Mouse (Mus musculus) hindbrain, embryonic 15.5 days (tissue): ENCODE data around the gene Ear14. TPM values are rescaled to one million over a fixed set of nuclear protein-coding genes. Genes with fewer than 3 reads are reported as not detected.
"Not testable (repeated sequence)": the region's sequence is repeated elsewhere in the genome, so short reads cannot be mapped to it uniquely, and the experiment has no call there.

Source experiments
- ATAC-seq: fragments of 200-750 bp; cut with Nextera tagmentation; 2 replicates; pipeline ENCODE4 v1.8.0; 2017; ENCODE audit warnings: low read depth, moderate number of reproducible peaks, moderate TSS enrichment; ENCODE audit not compliant: low FRiP score
- H3K27ac ChIP-seq: fragments of 300-500 bp; sonication (generic); replicated peaks from 2 replicates; pipeline ENCODE4 v1.5.1; 2015; ENCODE audit warnings: mild to moderate bottlenecking, inconsistent platforms
- H3K27me3 ChIP-seq: fragments of 300-500 bp; sonication (generic); 2 replicates; pipeline ENCODE4 v1.6.1; 2015; ENCODE audit warnings: control low read depth, inconsistent platforms
- H3K36me3 ChIP-seq: fragments of 300-500 bp; sonication (generic); 2 replicates; pipeline ENCODE4 v1.6.1; 2015; ENCODE audit warnings: control low read depth, inconsistent platforms
- H3K4me1 ChIP-seq: fragments of 300-500 bp; sonication (generic); replicated peaks from 2 replicates; pipeline ENCODE4 v1.6.1; 2015; ENCODE audit warnings: control low read depth, inconsistent platforms
- H3K4me2 ChIP-seq: fragments of 300-500 bp; sonication (generic); 2 replicates; pipeline ENCODE4 v1.6.1; 2015; ENCODE audit warnings: moderate library complexity, mild to moderate bottlenecking, inconsistent platforms
- H3K4me3 ChIP-seq: fragments of 300-500 bp; sonication (generic); 2 replicates; pipeline ENCODE4 v1.5.1; 2015; ENCODE audit warnings: mild to moderate bottlenecking, inconsistent platforms
- H3K9ac ChIP-seq: fragments of 300-500 bp; sonication (generic); 2 replicates; pipeline ENCODE4 v1.6.1; 2015; ENCODE audit warnings: inconsistent platforms
- H3K9me3 ChIP-seq: fragments of 300-500 bp; sonication (generic); 2 replicates; pipeline ENCODE4 v1.6.1; 2016; ENCODE audit warnings: control low read depth, inconsistent platforms
- WGBS: fragments of 180-500 bp; shearing (Covaris S2); methylation state at CpG from one replicate; pipeline ENCODE4 v1.1.7; 2015; 5-methylcytosine and 5-hydroxymethylcytosine counted together
- polyA plus RNA-seq: library from polyadenylated mRNA; unstranded; fragments of >200 nt; fragmentation: Nextera tagmentation; extraction: Ambion mirVana; gene quantifications from 2 replicates; pipeline ENCODE4 v1.2.1, GENCODE M21; 2015

Ear14 gene
- polyA plus RNA-seq, 1 experiment from 2014 or later, result not detected

- no peaks in the 10 kb centered on the region for H3K9me3 ChIP-seq
- 94% methylated on average over 4 of the region's 4 CpGs for WGBS
- no peak overlapping the region for H3K9ac ChIP-seq
- H3K36me3 ChIP-seq, result no peaks in the 10 kb centered on the region
- no peaks in the 10 kb centered on the region for H3K27me3 ChIP-seq
- no peak for ATAC-seq
- H3K4me1 ChIP-seq, result no peaks in the 10 kb centered on the region
- no peak overlapping the region for H3K27ac ChIP-seq
- no peak overlapping the region for H3K4me3 ChIP-seq
- no peak overlapping the region for H3K4me2 ChIP-seq
These were observed 7.5 kb upstream of the Ear14 start for GRCm38 (mm10) chr14:51195681-51196080.

GRCm38 (mm10) chr14:51199098-51200023, 3.8 kb upstream of the Ear14 start, which contains the start of gene Ang2:
Gene Ang2 (minus strand): TSS chr14:51199148.
- WGBS, result 83% methylated on average over 5 of the region's 5 CpGs
- ATAC-seq, result no peak

GRCm38 (mm10) chr14:51200054-51200453, 3.1 kb upstream of the Ear14 start:
- no peak for ATAC-seq
- no peaks in the 10 kb centered on the region for H3K9me3 ChIP-seq
- no peaks in the 10 kb centered on the region for H3K4me1 ChIP-seq

More at GRCm38 (mm10) chr14:51199098-51200023, 3.8 kb upstream of the Ear14 start, which contains the start of gene Ang2:
- no peak within 1 kb of the TSS for H3K4me2 ChIP-seq
- no peaks in the 10 kb centered on the region for H3K36me3 ChIP-seq
- no peak within 1 kb of the TSS for H3K27ac ChIP-seq
- no peaks in the 10 kb centered on the region for H3K9me3 ChIP-seq
- H3K9ac ChIP-seq, result no peak within 1 kb of the TSS
- no peaks in the 10 kb centered on the region for H3K27me3 ChIP-seq
- H3K4me3 ChIP-seq, result no peak within 1 kb of the TSS
- H3K4me1 ChIP-seq, result no peaks in the 10 kb centered on the region

GRCm38 (mm10) chr14:51200466-51200865, 2.7 kb upstream of the Ear14 start:
- 93% methylated on average over 2 of the region's 2 CpGs for WGBS
- no peak for ATAC-seq
- H3K4me1 ChIP-seq, result no peaks in the 10 kb centered on the region
- H3K4me2 ChIP-seq, result no peak overlapping the region
- H3K9me3 ChIP-seq, result no peaks in the 10 kb centered on the region
- H3K4me3 ChIP-seq, result no peak overlapping the region
- H3K27ac ChIP-seq, result no peak overlapping the region
- no peaks in the 10 kb centered on the region for H3K27me3 ChIP-seq
- H3K36me3 ChIP-seq, result no peaks in the 10 kb centered on the region
- H3K9ac ChIP-seq, result no peak overlapping the region

More at GRCm38 (mm10) chr14:51200054-51200453, 3.1 kb upstream of the Ear14 start:
- no peaks in the 10 kb centered on the region for H3K36me3 ChIP-seq
- no peak overlapping the region for H3K4me2 ChIP-seq
- 87% methylated on average over 2 of the region's 2 CpGs for WGBS
- no peak overlapping the region for H3K4me3 ChIP-seq
- H3K9ac ChIP-seq, result no peak overlapping the region
- H3K27ac ChIP-seq, result no peak overlapping the region
- no peaks in the 10 kb centered on the region for H3K27me3 ChIP-seq

GRCm38 (mm10) chr14:51220075-51220474, 16.9 kb downstream of the Ear14 start:
- H3K9ac ChIP-seq, H3K27ac ChIP-seq, H3K27me3 ChIP-seq, H3K4me1 ChIP-seq, H3K4me3 ChIP-seq, ATAC-seq, H3K9me3 ChIP-seq, H3K4me2 ChIP-seq, H3K36me3 ChIP-seq: not testable (repeated sequence)
- WGBS, result 93% methylated on average over 3 of the region's 3 CpGs

- not testable (repeated sequence) for H3K4me2 ChIP-seq, H3K4me1 ChIP-seq, H3K36me3 ChIP-seq, H3K27ac ChIP-seq, ATAC-seq, H3K27me3 ChIP-seq, H3K9ac ChIP-seq, H3K4me3 ChIP-seq, H3K9me3 ChIP-seq
- 57% methylated on average over 4 of the region's 4 CpGs for WGBS
These were observed 26.5 kb downstream of the Ear14 start for GRCm38 (mm10) chr14:51229657-51230056.

GRCm38 (mm10) chr14:51237488-51237887, 34.3 kb downstream of the Ear14 start:
- not testable (repeated sequence) for H3K36me3 ChIP-seq, H3K9me3 ChIP-seq, H3K9ac ChIP-seq, H3K4me1 ChIP-seq, H3K4me3 ChIP-seq, ATAC-seq, H3K4me2 ChIP-seq, H3K27ac ChIP-seq, H3K27me3 ChIP-seq
- 85% methylated on average over 1 of the region's 1 CpGs for WGBS

- Histone ChIP-seq H3K27me3 (no peaks in the 10 kb centered on the region), H3K4me1 (no peaks in the 10 kb centered on the region), H3K4me2 (no peak overlapping the region), H3K9ac (no peak overlapping the region), H3K9me3 (no peaks in the 10 kb centered on the region), H3K36me3 (no peaks in the 10 kb centered on the region), H3K27ac (no peak overlapping the region), H3K4me3 (no peak overlapping the region)
- ATAC-seq, result no peak
These were observed 37.7 kb downstream of the Ear14 start for GRCm38 (mm10) chr14:51240899-51241298.

- no peak overlapping the region for H3K4me3 ChIP-seq
- H3K4me1 ChIP-seq, result no peaks in the 10 kb centered on the region
- H3K4me2 ChIP-seq, result no peak overlapping the region
- H3K36me3 ChIP-seq, result no peaks in the 10 kb centered on the region
- ATAC-seq, result no peak
- no peaks in the 10 kb centered on the region for H3K9me3 ChIP-seq
- no peak overlapping the region for H3K9ac ChIP-seq
- WGBS, result 80% methylated on average over 1 of the region's 1 CpGs
- no peak overlapping the region for H3K27ac ChIP-seq
- H3K27me3 ChIP-seq, result no peaks in the 10 kb centered on the region
These were observed 44.5 kb downstream of the Ear14 start for GRCm38 (mm10) chr14:51247736-51248135.

GRCm38 (mm10) chr14:51250348-51250747, 47.2 kb downstream of the Ear14 start:
- H3K27me3 ChIP-seq, result no peaks in the 10 kb centered on the region
- WGBS, result 88% methylated on average over 3 of the region's 3 CpGs
- H3K9me3 ChIP-seq, result no peaks in the 10 kb centered on the region
- no peak overlapping the region for H3K4me2 ChIP-seq
- ATAC-seq, result no peak
- no peak overlapping the region for H3K4me3 ChIP-seq
- no peaks in the 10 kb centered on the region for H3K4me1 ChIP-seq
- no peak overlapping the region for H3K9ac ChIP-seq
- no peaks in the 10 kb centered on the region for H3K36me3 ChIP-seq
- H3K27ac ChIP-seq, result no peak overlapping the region

- H3K4me2 ChIP-seq, H3K36me3 ChIP-seq, H3K27ac ChIP-seq, H3K4me3 ChIP-seq, H3K9me3 ChIP-seq, H3K27me3 ChIP-seq, H3K9ac ChIP-seq, ATAC-seq, H3K4me1 ChIP-seq: not testable (repeated sequence)
These were observed 49.0 kb downstream of the Ear14 start for GRCm38 (mm10) chr14:51252206-51252605.

- Histone ChIP-seq H3K4me1 (no peaks in the 10 kb centered on the region), H3K27ac (no peak overlapping the region), H3K9me3 (no peaks in the 10 kb centered on the region), H3K4me3 (no peak overlapping the region), H3K27me3 (no peaks in the 10 kb centered on the region), H3K9ac (no peak overlapping the region), H3K36me3 (no peaks in the 10 kb centered on the region), H3K4me2 (no peak overlapping the region)
- no peak for ATAC-seq
- WGBS, result 88% methylated on average over 1 of the region's 1 CpGs
These were observed 50.4 kb downstream of the Ear14 start for GRCm38 (mm10) chr14:51253569-51253968.
